Mouse (Mus musculus) CH12.LX (cell line): ENCODE measurements around the gene Gm20547. TPM values are rescaled to one million over a fixed set of nuclear protein-coding genes. Genes with fewer than 3 reads are reported as not detected.

ENCODE experiments used
- DNase-seq: peaks from one replicate; pipeline ENCODE4 v3.0.0-alpha.2; 2013; ENCODE audit errors: extremely low read depth
- H3K27ac ChIP-seq: 2 replicates; pipeline ENCODE4 v1.5.1; 2012; ENCODE audit warnings: low read depth, mild to moderate bottlenecking, control low read depth, moderate library complexity; ENCODE audit not compliant: insufficient read depth
- H3K27me3 ChIP-seq: replicated peaks from 2 replicates; pipeline ENCODE3; 2012; ENCODE audit warnings: inconsistent platforms
- H3K36me3 ChIP-seq, 2 experiments: replicated peaks in 1 of 2; 2 replicates each; pipeline versions ENCODE3 to v1.6.1; 2012; ENCODE audit warnings: inconsistent platforms in 1 of 2, low read length in 1 of 2, mild to moderate bottlenecking in 1 of 2, mixed read lengths in 1 of 2, moderate library complexity in 1 of 2; ENCODE audit not compliant: control insufficient read depth in 1 of 2, insufficient read depth in 1 of 2
- H3K4me1 ChIP-seq, 2 experiments: 2 replicates each; pipeline ENCODE4 v1.6.1; 2012; ENCODE audit warnings: inconsistent platforms in 1 of 2, moderate library complexity in 1 of 2; ENCODE audit not compliant: insufficient read depth in 2 of 2, control insufficient read depth in 1 of 2
- H3K4me2 ChIP-seq: 2 replicates; pipeline ENCODE4 v1.6.1; 2012; ENCODE audit warnings: low read depth, mild to moderate bottlenecking, control low read depth; ENCODE audit not compliant: poor library complexity, insufficient read depth, severe bottlenecking
- H3K4me3 ChIP-seq, 3 experiments: fragments of 150-350 bp in 1 of 3; sonication (generic) in 1 of 3; replicated peaks in 1 of 3; 2 replicates each; pipeline versions ENCODE3 to v1.5.1; 2011 to 2012; ENCODE audit warnings: low read depth in 2 of 3, low read length in 2 of 3, mild to moderate bottlenecking in 2 of 3, moderate library complexity in 2 of 3, control low read depth in 1 of 3, improper control_type of control experiment in 1 of 3, inconsistent platforms in 1 of 3, mixed read lengths in 1 of 3; ENCODE audit not compliant: poor library complexity in 1 of 3
- H3K79me2 ChIP-seq: replicated peaks from 2 replicates; pipeline ENCODE4 v1.6.1; 2012; ENCODE audit warnings: mild to moderate bottlenecking, moderate library complexity; ENCODE audit not compliant: control insufficient read depth, poor library complexity, insufficient read depth, severe bottlenecking; ENCODE audit errors: extremely low read depth
- H3K9ac ChIP-seq: 2 replicates; pipeline ENCODE4 v1.6.1; 2012; ENCODE audit warnings: low read depth, mild to moderate bottlenecking, control low read depth, moderate library complexity; ENCODE audit not compliant: insufficient read depth
- H3K9me3 ChIP-seq: replicated peaks from 2 replicates; pipeline ENCODE3; 2012; ENCODE audit warnings: low read length, inconsistent platforms, mixed read lengths
- CHD1 ChIP-seq: IDR thresholded peaks from 2 replicates; pipeline ENCODE4 v1.6.1; 2012; ENCODE audit warnings: low read depth, low read length, improper control_type of control experiment, inconsistent platforms
- CHD2 ChIP-seq: IDR thresholded peaks from 2 replicates; pipeline ENCODE4 v1.6.1; 2011; ENCODE audit warnings: low read length, improper control_type of control experiment
- CTCF ChIP-seq, 2 experiments: IDR thresholded peaks in 1 of 2; conservative IDR thresholded peaks in 1 of 2; 2 replicates each; pipeline ENCODE4 v1.5.1; 2011 to 2012; ENCODE audit warnings: low read depth in 2 of 2, low read length in 2 of 2, improper control_type of control experiment in 1 of 2, inconsistent platforms in 1 of 2, mild to moderate bottlenecking in 1 of 2, moderate library complexity in 1 of 2
- ELF1 ChIP-seq: IDR thresholded peaks from 2 replicates; pipeline ENCODE4 v1.6.1; 2014; ENCODE audit warnings: low read depth, mild to moderate bottlenecking, inconsistent platforms, low read length, improper control_type of control experiment
- ETS1 ChIP-seq: conservative IDR thresholded peaks from 2 replicates; pipeline ENCODE4 v1.6.1; 2012; ENCODE audit warnings: low read depth, mild to moderate bottlenecking, inconsistent platforms, low read length, improper control_type of control experiment, moderate library complexity
- GABPA ChIP-seq: IDR thresholded peaks from 2 replicates; pipeline ENCODE4 v1.6.1; 2012; ENCODE audit warnings: low read depth, low read length, improper control_type of control experiment, inconsistent platforms; ENCODE audit not compliant: insufficient replicate concordance
- HCFC1 ChIP-seq: IDR thresholded peaks from 2 replicates; pipeline ENCODE4 v1.6.1; 2012; ENCODE audit warnings: low read depth, mild to moderate bottlenecking, inconsistent platforms, low read length, improper control_type of control experiment
- IRF4 ChIP-seq: IDR thresholded peaks from 2 replicates; pipeline ENCODE4 v1.6.1; 2014; ENCODE audit warnings: low read depth, mild to moderate bottlenecking, inconsistent platforms, low read length, improper control_type of control experiment
- JUN ChIP-seq: IDR thresholded peaks from 2 replicates; pipeline ENCODE4 v1.6.1; 2011; ENCODE audit warnings: low read depth, mild to moderate bottlenecking, low read length, improper control_type of control experiment, moderate library complexity; ENCODE audit not compliant: insufficient read depth
- KAT2A ChIP-seq: IDR thresholded peaks from 2 replicates; pipeline ENCODE4 v1.6.1; 2012; ENCODE audit warnings: low read length, improper control_type of control experiment, inconsistent platforms; ENCODE audit not compliant: insufficient replicate concordance
- MAFK ChIP-seq: IDR thresholded peaks from 2 replicates; pipeline ENCODE4 v1.6.1; 2011; ENCODE audit warnings: low read length, improper control_type of control experiment; ENCODE audit not compliant: insufficient replicate concordance
- MAZ ChIP-seq: IDR thresholded peaks from 2 replicates; pipeline ENCODE4 v1.6.1; 2012; ENCODE audit warnings: low read depth, mild to moderate bottlenecking, inconsistent platforms, low read length, improper control_type of control experiment, moderate library complexity
- MXI1 ChIP-seq: IDR thresholded peaks from 2 replicates; pipeline ENCODE4 v1.6.1; 2011; ENCODE audit warnings: mild to moderate bottlenecking, low read depth, low read length, improper control_type of control experiment
- NRF1 ChIP-seq: IDR thresholded peaks from 2 replicates; pipeline ENCODE4 v1.6.1; 2014; ENCODE audit warnings: low read depth, mild to moderate bottlenecking, inconsistent platforms, low read length, improper control_type of control experiment, moderate library complexity
- PAX5 ChIP-seq: IDR thresholded peaks from 2 replicates; pipeline ENCODE4 v1.6.1; 2012; ENCODE audit warnings: low read length, inconsistent platforms, mixed read lengths
- RAD21 ChIP-seq: IDR thresholded peaks from 2 replicates; pipeline ENCODE4 v1.6.1; 2011; ENCODE audit warnings: low read depth, mild to moderate bottlenecking, low read length, improper control_type of control experiment, moderate library complexity
- RCOR1 ChIP-seq: conservative IDR thresholded peaks from 2 replicates; pipeline ENCODE4 v1.6.1; 2012; ENCODE audit warnings: low read depth, mild to moderate bottlenecking, inconsistent platforms, low read length, improper control_type of control experiment
- SMC3 ChIP-seq: IDR thresholded peaks from 2 replicates; pipeline ENCODE4 v1.6.1; 2011; ENCODE audit warnings: low read depth, low read length, improper control_type of control experiment
- USF2 ChIP-seq: conservative IDR thresholded peaks from 2 replicates; pipeline ENCODE4 v1.6.1; 2011; ENCODE audit warnings: low read depth, low read length, improper control_type of control experiment
- ZC3H11A ChIP-seq: IDR thresholded peaks from 2 replicates; pipeline ENCODE4 v1.6.1; 2012; ENCODE audit warnings: low read depth, mild to moderate bottlenecking, inconsistent platforms, low read length, improper control_type of control experiment
- ZMIZ1 ChIP-seq: IDR thresholded peaks from 2 replicates; pipeline ENCODE4 v1.6.1; 2012; ENCODE audit warnings: low read depth, mild to moderate bottlenecking, inconsistent platforms, low read length, improper control_type of control experiment
- ZNF384 ChIP-seq: IDR thresholded peaks from 2 replicates; pipeline ENCODE4 v1.6.1; 2012; ENCODE audit warnings: low read depth, low read length, improper control_type of control experiment, inconsistent platforms
- dilution Hi-C: fragments of 300-500 bp; cut with MboI; formaldehyde crosslinking; loops from 2 replicates; pipeline ENCODE4 v1.14.3; 2020; ENCODE audit warnings: low sequenced_read_pairs; ENCODE audit not compliant: extremely low pct_unique_long_range_greater_than_20kb, extremely low pct_ligation_motif_present
- in situ Hi-C: fragments of 300-500 bp; cut with MboI; formaldehyde crosslinking; loops from 3 replicates; pipeline ENCODE4 v1.14.3; 2019; ENCODE audit warnings: low sequenced_read_pairs, low pct_ligation_motif_present, low pct_unique_long_range_greater_than_20kb, mixed read lengths
- polyA plus RNA-seq: library from polyadenylated mRNA; unstranded; fragments of >175 nt; gene quantifications from 2 replicates; pipeline ENCODE4 v1.2.1, GENCODE M21; 2012; ENCODE audit warnings: low read depth; ENCODE audit not compliant: insufficient read length
- total RNA-seq, 2 experiments: library from RNA; depleted of rRNA; stranded (reverse); fragments of 300-350 nt in 1 of 2; fragments of >200 nt in 1 of 2; gene quantifications; 2 replicates each; pipeline ENCODE4 v1.2.3; 2012 to 2014

The Gm20547 gene
- total and polyA plus RNA-seq, 3 experiments = not detected

DNA sequence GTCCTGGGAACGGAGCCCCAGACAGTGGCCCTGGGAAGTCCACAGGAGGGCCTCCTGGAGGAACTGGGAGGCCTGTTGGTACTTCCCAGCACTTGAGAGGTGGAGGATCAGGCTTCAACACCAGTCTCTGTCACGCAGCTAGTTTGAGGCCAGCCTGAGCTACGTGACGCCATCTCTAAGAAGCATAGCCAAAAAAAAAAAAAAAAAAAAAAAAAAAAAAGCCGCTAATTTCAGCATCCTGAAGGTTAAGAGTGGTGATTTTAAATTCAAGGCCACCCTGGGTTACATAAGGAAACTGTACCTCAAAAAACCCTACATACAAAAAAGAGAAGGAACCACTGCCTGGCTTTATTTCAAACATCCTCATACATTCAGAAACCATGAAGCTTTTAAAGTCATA lies 42.4 kb upstream of the Gm20547 start:
- H3K4me3 ChIP-seq = no peak overlapping the region
- peaks cover 19 to 25% of the 10 kb centered on the region in 2 experiments for H3K4me1 ChIP-seq
- DNase-seq = no peak
- in situ Hi-C loops (no loop called here), dilution Hi-C loops (no loop called here)
- H3K9ac ChIP-seq = no peak overlapping the region
- H3K27ac ChIP-seq = no peak overlapping the region
- no peaks in the 10 kb centered on the region for H3K79me2 ChIP-seq
- H3K27me3 ChIP-seq = no peaks in the 10 kb centered on the region
- TF ChIP-seq CHD1 (no peak), ELF1 (no peak), ZNF384 (peak; percentile 72)
- H3K9me3 ChIP-seq = no peaks in the 10 kb centered on the region
- H3K4me2 ChIP-seq = no peak overlapping the region
- H3K36me3 ChIP-seq = peaks cover 0 to 3% of the 10 kb centered on the region in 2 experiments

DNA sequence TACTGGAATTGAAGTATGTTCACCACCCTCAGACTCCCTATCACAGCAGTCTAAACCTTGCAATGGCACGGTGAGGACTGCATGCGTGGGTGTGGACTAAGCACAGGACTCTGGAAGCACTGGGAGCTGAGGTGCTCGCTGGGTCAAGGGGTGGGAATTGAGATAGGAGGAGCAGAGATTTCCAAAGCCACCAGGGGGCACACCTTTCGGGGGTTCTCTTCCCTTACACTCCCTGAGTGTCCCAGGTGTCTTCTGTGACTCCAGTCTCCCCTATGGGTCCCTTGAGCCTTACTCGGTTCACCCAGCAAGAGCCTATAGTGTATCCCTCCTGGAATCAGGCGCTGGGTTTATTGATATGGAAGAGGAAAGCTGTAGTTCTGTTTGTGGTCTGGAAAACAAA lies 41.1 kb upstream of the Gm20547 start:
- H3K4me2 ChIP-seq = peak overlapping the region; percentile 60
- peak; percentile 36 for DNase-seq
- in situ Hi-C loops (no loop called here), dilution Hi-C loops (no loop called here)
- no peaks in the 10 kb centered on the region for H3K9me3 ChIP-seq
- peaks cover 19 to 25% of the 10 kb centered on the region in 2 experiments for H3K4me1 ChIP-seq
- H3K4me3 ChIP-seq = no peak overlapping the region
- TF ChIP-seq PAX5 = no peak
- no peak for TF ChIP-seq ZMIZ1
- no peak for TF ChIP-seq KAT2A
- no peak for TF ChIP-seq USF2
- TF ChIP-seq JUN = no peak
- TF ChIP-seq CTCF (conservative IDR thresholded peaks at IDR 0.05 in 1 of 2, IDR thresholded peaks at IDR 0.05 in 1 of 2; ENCODE audit: low read depth in 2 of 2, low read length in 2 of 2) = peak; percentile 9 to 63; a peak in 2 of 4 replicates
- no peak for TF ChIP-seq NRF1
- peak; percentile 55 for TF ChIP-seq SMC3
- no peak for TF ChIP-seq IRF4
- peak; percentile 21 for TF ChIP-seq RAD21
- no peaks in the 10 kb centered on the region for H3K79me2 ChIP-seq
- H3K9ac ChIP-seq = no peak overlapping the region
- H3K27ac ChIP-seq = no peak overlapping the region
- peaks cover 0 to 3% of the 10 kb centered on the region in 2 experiments for H3K36me3 ChIP-seq
- no peaks in the 10 kb centered on the region for H3K27me3 ChIP-seq

DNA sequence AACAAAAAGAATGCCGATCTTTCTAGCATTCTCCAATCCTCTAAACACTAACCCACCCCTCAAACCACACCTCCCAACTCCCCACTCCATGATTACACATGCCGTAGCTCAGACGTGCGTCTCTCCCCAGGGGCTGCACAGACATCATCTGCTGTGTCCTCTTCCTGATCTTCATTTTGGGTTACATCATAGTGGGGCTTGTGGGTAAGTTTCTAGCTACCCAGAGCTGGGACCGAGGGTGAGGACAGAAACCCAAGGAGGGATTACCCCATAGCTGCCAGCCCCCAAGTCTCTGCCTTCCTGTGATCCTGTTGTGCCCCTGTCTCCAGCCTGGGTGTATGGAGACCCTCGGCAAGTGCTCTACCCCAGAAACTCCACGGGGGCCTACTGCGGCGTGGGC lies 35.3 kb upstream of the Gm20547 start:
- Histone ChIP-seq H3K4me1 (peaks cover 3 to 36% of the 10 kb centered on the region in 2 experiments; a peak in 3 of 4 replicates), H3K27me3 (no peaks in the 10 kb centered on the region), H3K27ac (no peak overlapping the region), H3K9me3 (no peaks in the 10 kb centered on the region), H3K4me2 (no peak overlapping the region), H3K79me2 (no peaks in the 10 kb centered on the region), H3K4me3 (no peak overlapping the region), H3K9ac (no peak overlapping the region), H3K36me3 (peaks cover 17 to 22% of the 10 kb centered on the region in 2 experiments)
- dilution Hi-C loops = no loop called here
- TF ChIP-seq KAT2A = no peak
- no peak for TF ChIP-seq CTCF (conservative IDR thresholded peaks at IDR 0.05 in 1 of 2, IDR thresholded peaks at IDR 0.05 in 1 of 2; ENCODE audit: low read depth in 2 of 2, low read length in 2 of 2)
- no peak for TF ChIP-seq MAZ
- TF ChIP-seq CHD2 = no peak
- TF ChIP-seq ZC3H11A = no peak
- TF ChIP-seq GABPA = no peak
- no peak for TF ChIP-seq RCOR1
- no peak for TF ChIP-seq RAD21
- TF ChIP-seq MAFK = no peak
- TF ChIP-seq ETS1 = no peak
- no peak for TF ChIP-seq HCFC1
- TF ChIP-seq MXI1 = no peak
- DNase-seq = no peak
- in situ Hi-C loops = no loop called here
